Mouse (Mus musculus) ES-Bruce4 (cell line): ENCODE data around the gene Tmem200c. TPM values are rescaled to one million over a fixed set of nuclear protein-coding genes. Genes with fewer than 3 reads are reported as not detected.

Experiments used
- H3K27ac ChIP-seq: 2 replicates; pipeline ENCODE4 v1.5.1; 2012; ENCODE audit warnings: low read length, inconsistent platforms; ENCODE audit not compliant: insufficient read depth
- H3K27me3 ChIP-seq: 2 replicates; pipeline ENCODE4 v1.6.1; 2012; ENCODE audit warnings: mild to moderate bottlenecking, low read length, inconsistent platforms; ENCODE audit not compliant: control insufficient read depth, poor library complexity, insufficient read depth, severe bottlenecking
- H3K36me3 ChIP-seq: 2 replicates; pipeline ENCODE4 v1.6.1; 2012; ENCODE audit warnings: inconsistent platforms, mild to moderate bottlenecking, low read length, moderate library complexity; ENCODE audit not compliant: control insufficient read depth, poor library complexity, insufficient read depth, severe bottlenecking
- H3K4me1 ChIP-seq: one replicate; pipeline ENCODE4 v1.8.1; 2011; ENCODE audit warnings: low read length; ENCODE audit not compliant: control insufficient read depth, insufficient read depth
- H3K4me3 ChIP-seq: 2 replicates; pipeline ENCODE4 v1.5.1; 2011; ENCODE audit warnings: low read depth, mild to moderate bottlenecking, low read length
- H3K9ac ChIP-seq: 2 replicates; pipeline ENCODE4 v1.6.1; 2012; ENCODE audit warnings: low read depth, mild to moderate bottlenecking, inconsistent platforms; ENCODE audit not compliant: poor library complexity, severe bottlenecking
- H3K9me3 ChIP-seq: replicated peaks from 2 replicates; pipeline ENCODE4 v1.6.1; 2012; ENCODE audit warnings: mild to moderate bottlenecking, low read length, inconsistent platforms; ENCODE audit not compliant: control insufficient read depth, poor library complexity, insufficient read depth, severe bottlenecking
- CTCF ChIP-seq: IDR thresholded peaks from one replicate; pipeline ENCODE4 v1.8.1; 2011; ENCODE audit warnings: low read depth, low read length
- EP300 ChIP-seq: IDR thresholded peaks from 2 replicates; pipeline ENCODE4 v1.6.1; 2011; ENCODE audit warnings: low read depth, low read length; ENCODE audit not compliant: insufficient read depth
- POLR2A ChIP-seq: IDR thresholded peaks from one replicate; pipeline ENCODE4 v1.8.1; 2011; ENCODE audit warnings: low read length; ENCODE audit not compliant: insufficient read depth
- polyA plus RNA-seq: library from polyadenylated mRNA; stranded (reverse); fragments of >200 nt; gene quantifications from 2 replicates; pipeline ENCODE4 v1.2.4, GENCODE M21; 2011; ENCODE audit warnings: low read depth; ENCODE audit not compliant: missing spikeins, insufficient read depth, insufficient read length

Gene Tmem200c
- polyA plus RNA-seq, 1 experiment: not detected

DNA sequence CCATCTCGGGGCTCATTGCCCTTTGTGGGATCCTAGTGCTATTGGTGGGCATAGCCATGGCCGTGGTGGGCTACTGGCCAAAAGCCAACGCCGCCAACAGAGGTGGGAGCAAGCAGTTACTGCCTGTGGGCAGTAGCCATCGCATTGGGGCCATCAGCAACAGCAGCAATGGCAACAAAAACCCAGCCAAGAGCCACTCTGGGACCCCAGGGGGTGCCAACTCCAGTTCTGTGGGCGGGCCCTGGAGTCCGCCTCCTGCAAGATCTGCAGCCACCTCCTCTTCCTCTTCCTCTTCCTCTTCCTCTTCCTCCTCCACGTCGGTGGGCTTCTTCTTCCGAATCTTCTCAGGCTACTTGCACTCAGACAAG is 14.1 kb downstream of the Tmem200c start:
- H3K4me1 ChIP-seq: no peaks in the 10 kb centered on the region
- H3K27ac ChIP-seq: no peak overlapping the region
- H3K9me3 ChIP-seq: no peaks in the 10 kb centered on the region
- H3K4me3 ChIP-seq: peak overlapping the region; percentile 63
- TF ChIP-seq CTCF: no peak
- TF ChIP-seq POLR2A: no peak
- no peak for TF ChIP-seq EP300
- no peaks in the 10 kb centered on the region for H3K36me3 ChIP-seq
- H3K27me3 ChIP-seq: peaks cover 15% of the 10 kb centered on the region
- no peak overlapping the region for H3K9ac ChIP-seq

DNA sequence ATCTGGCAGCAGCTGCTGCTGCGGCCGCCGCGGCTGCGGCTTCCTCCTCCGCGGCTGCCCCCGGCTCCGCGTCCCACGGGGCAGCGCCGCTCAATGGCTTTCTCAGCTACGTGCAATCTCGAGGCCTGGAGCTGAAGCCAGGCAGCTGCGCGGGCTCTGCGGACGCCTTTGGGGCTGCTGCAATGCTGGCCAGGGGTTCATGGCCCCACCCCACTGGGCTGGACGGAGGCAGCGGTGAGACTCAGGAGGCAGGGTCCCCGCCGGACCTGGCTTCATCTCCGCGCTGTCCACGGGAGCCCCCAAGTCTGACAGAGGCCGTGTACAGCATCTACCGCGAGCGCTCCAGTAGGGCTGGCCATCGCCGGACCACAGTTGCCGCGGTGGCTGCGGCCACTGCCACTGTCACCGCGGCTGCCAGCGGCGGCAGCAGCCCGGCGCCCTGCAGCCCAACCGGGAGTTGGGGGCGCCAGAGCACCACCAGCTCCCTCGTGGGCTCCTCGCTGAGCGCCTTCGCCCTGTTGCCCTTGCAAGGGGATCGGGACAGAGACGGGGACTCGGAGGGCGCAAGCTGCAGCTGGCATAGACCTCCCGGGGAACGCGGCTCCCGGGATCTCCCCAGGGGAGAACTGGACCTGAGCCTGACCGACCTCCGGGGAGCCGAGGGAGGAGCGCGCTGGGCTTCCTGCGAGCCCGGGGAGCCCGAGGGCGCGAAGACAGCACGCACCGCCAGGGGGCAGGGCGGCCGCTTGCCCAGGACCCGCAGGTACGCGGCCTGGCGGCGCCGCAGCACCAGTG is 14.9 kb downstream of the Tmem200c start:
- no peaks in the 10 kb centered on the region for H3K4me1 ChIP-seq
- no peaks in the 10 kb centered on the region for H3K36me3 ChIP-seq
- peak overlapping the region; percentile 47 for H3K9ac ChIP-seq
- H3K27ac ChIP-seq: no peak overlapping the region
- H3K27me3 ChIP-seq: peaks cover 13% of the 10 kb centered on the region
- no peaks in the 10 kb centered on the region for H3K9me3 ChIP-seq
- H3K4me3 ChIP-seq: peak overlapping the region; percentile 63
- TF ChIP-seq CTCF: peak; percentile 37
- no peak for TF ChIP-seq POLR2A

DNA sequence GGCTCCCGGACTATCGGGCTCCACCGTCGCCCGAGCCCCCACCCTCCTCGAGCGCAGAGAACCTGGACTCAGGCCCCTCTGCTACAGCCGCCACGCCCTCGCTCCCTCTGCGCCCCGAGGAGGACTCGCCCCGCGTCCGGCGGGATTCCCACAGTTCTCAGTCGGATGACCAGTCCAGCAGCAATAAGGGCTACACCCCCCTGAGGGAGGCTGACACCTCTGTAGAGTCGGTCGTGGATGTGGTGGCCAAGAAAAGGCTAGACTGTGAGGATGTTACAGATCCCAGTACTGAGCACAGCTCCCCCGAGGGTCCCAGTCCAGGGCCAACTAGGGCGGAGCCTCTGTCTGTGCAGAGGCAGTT is 15.4 kb downstream of the Tmem200c start:
- Histone ChIP-seq H3K36me3 (no peaks in the 10 kb centered on the region), H3K4me3 (peak overlapping the region; percentile 63), H3K9ac (peak overlapping the region; percentile 47), H3K4me1 (no peaks in the 10 kb centered on the region), H3K9me3 (no peaks in the 10 kb centered on the region), H3K27me3 (peaks cover 12% of the 10 kb centered on the region), H3K27ac (no peak overlapping the region)
- no peak for TF ChIP-seq POLR2A
- no peak for TF ChIP-seq CTCF
- TF ChIP-seq EP300: no peak

DNA sequence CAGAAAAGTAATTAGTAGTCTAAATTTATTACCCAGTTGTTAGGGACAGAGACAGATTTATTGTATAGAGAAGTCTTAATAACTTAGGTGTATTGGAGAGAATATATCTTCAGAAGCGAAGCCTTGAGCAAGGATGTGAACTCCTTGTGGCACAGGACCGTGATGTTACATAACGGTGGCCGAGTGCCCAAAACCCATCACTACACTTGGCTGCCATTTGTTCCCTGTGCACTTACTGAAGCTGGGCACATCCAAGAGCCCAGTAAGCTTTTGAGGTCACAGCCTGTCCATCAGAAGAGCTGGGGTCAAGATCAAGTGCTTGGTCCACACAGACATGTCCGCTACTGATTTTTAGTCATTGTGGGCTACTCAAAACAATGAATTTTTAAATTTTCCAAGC is 19.5 kb downstream of the Tmem200c start:
- peaks cover 3% of the 10 kb centered on the region for H3K27me3 ChIP-seq
- no peak overlapping the region for H3K4me3 ChIP-seq
- TF ChIP-seq POLR2A: no peak
- no peak for TF ChIP-seq CTCF
- TF ChIP-seq EP300: no peak
- H3K9ac ChIP-seq: no peak overlapping the region
- H3K9me3 ChIP-seq: no peaks in the 10 kb centered on the region
- H3K36me3 ChIP-seq: no peaks in the 10 kb centered on the region
- no peak overlapping the region for H3K27ac ChIP-seq
- no peaks in the 10 kb centered on the region for H3K4me1 ChIP-seq

DNA sequence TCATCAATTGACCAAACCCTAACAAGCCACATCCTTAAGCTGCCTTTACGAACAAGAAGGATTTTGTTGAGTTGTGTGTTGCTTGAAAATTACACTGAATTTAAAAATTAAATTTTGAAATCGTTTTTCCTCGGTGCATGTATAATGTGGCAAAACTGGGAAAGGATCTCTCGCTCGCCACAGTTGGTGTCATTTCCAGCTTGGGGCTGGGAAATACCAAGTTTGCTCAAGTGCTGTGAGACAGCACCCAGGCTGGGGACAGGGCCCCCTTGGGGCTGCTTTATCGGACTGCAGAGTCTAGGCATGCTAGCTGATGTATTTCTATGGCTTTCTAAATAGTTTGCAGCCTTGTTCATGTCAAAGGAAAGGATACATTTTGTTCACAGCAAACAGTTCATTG is 22.3 kb downstream of the Tmem200c start:
- H3K36me3 ChIP-seq: no peaks in the 10 kb centered on the region
- no peaks in the 10 kb centered on the region for H3K27me3 ChIP-seq
- no peaks in the 10 kb centered on the region for H3K9me3 ChIP-seq
- no peak overlapping the region for H3K27ac ChIP-seq
- no peak for TF ChIP-seq EP300
- TF ChIP-seq CTCF: no peak
- TF ChIP-seq POLR2A: no peak
- H3K4me1 ChIP-seq: no peaks in the 10 kb centered on the region
- H3K4me3 ChIP-seq: no peak overlapping the region
- H3K9ac ChIP-seq: no peak overlapping the region

DNA sequence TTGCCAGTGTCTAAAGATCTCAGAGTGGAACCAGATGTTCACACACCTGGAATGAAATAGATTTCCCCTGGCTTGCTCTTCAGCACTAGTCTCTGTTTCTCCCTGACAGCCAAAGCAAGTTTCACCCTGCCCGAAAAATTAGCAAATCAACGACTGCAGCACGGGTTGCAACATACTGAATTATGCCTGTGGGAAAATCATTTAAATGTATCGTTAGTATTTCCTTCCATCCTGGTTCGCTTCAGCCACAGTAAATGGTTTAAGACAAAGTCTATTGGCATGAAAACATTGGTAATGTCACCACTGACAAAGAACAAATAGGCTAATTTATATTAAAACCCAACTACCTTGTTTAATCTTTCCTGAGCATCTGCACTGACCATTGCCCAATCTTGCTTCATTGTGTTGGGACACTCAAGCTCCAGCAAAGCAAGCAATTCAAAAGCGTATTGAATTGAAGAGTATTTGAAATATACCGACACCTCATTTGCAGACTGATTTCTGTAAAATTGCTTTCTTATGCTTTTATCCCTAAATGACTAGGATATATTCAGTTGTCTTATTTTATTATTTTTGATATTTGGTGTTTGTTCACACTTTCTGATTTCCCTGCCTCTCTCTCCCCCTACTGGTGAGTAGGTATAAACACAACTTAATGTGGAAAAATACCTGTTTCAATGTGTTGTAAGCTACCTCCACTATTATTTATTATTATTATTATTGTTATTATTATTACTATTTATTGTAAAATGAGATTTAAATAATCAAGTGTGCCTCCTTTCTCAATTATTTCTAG is 25.9 kb downstream of the Tmem200c start:
- no peaks in the 10 kb centered on the region for H3K4me1 ChIP-seq
- H3K36me3 ChIP-seq: no peaks in the 10 kb centered on the region
- H3K27ac ChIP-seq: no peak overlapping the region
- no peak for TF ChIP-seq CTCF
- TF ChIP-seq POLR2A: no peak
- TF ChIP-seq EP300: no peak
- H3K9ac ChIP-seq: no peak overlapping the region
- H3K4me3 ChIP-seq: no peak overlapping the region
- no peaks in the 10 kb centered on the region for H3K9me3 ChIP-seq
- no peaks in the 10 kb centered on the region for H3K27me3 ChIP-seq
